Mouse (Mus musculus) urinary bladder, adult 18-20 months (tissue): ENCODE measurements around the gene Gsk3b.
A peak's percentile ranks its signal among the peaks of the same experiment; 100 is the strongest.
"Not testable (repeated sequence)": the region's sequence is repeated elsewhere in the genome, so short reads cannot be mapped to it uniquely, and the experiment has no call there.

Experiments
- DNase-seq, 2 experiments: peaks; one replicate each; pipeline ENCODE4 v3.0.0; 2022; ENCODE audit warnings: low spot score in 2 of 2, mixed read lengths in 2 of 2

Gene Gsk3b

GRCm38 (mm10) chr16:38184657-38185269, 96.0 kb downstream of the Gsk3b start:
- peak; percentile 45 to 67 for DNase-seq

GRCm38 (mm10) chr16:38189952-38190351, 101.2 kb downstream of the Gsk3b start:
- no peak for DNase-seq

GRCm38 (mm10) chr16:38190531-38190930, 101.7 kb downstream of the Gsk3b start:
- no peak for DNase-seq

DNA sequence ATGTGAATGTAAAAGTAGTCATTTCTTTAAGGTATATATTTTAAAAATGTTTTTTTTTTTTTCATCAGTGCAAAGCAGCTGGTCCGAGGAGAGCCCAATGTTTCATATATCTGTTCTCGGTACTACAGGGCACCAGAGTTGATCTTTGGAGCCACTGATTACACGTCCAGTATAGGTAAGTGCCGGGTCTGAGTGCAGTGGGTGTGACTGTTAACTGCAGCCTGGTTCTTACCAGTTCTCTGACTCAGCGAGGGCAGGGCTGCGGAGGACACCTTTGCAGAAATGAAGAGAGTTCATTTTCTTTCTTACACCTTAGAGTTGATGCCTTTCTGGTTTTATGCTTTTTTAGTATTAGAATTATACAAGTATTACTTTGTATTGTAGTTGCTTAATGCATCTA, 102.7 kb downstream of the Gsk3b start:
- DNase-seq, result no peak

- DNase-seq, result no peak
These were observed 103.8 kb downstream of the Gsk3b start for GRCm38 (mm10) chr16:38192640-38193039.

GRCm38 (mm10) chr16:38197299-38197698, 108.5 kb downstream of the Gsk3b start:
- peak in 1 of 2 experiments; percentile 36 for DNase-seq

GRCm38 (mm10) chr16:38205272-38205671, 116.5 kb downstream of the Gsk3b start:
- DNase-seq, result peak in 1 of 2 experiments; percentile 32

DNA sequence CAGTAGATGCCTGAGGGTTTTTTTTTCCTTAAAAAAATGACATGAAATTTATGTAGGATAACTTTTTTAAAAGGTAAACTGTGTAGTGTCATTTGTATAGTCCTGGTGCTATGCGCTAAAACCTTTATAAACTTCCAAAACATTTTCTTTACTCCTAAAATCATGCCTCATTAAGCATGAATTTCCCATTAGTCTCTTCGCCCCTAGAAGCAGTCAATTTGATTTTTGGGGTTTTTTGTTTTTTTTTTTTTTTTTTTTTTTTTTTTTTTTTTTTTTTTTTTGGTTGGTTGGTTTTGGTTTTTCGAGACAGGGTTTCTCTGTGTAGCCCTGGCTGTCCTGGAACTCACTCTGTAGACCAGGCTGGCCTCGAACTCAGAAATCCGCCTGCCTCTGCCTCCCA, 133.7 kb downstream of the Gsk3b start:
- DNase-seq, result not testable (repeated sequence)

GRCm38 (mm10) chr16:38236936-38237585, 148.3 kb downstream of the Gsk3b start:
- DNase-seq, result no peak

- DNase-seq, result no peak
These were observed 150.9 kb downstream of the Gsk3b start for GRCm38 (mm10) chr16:38239729-38240128.

DNA sequence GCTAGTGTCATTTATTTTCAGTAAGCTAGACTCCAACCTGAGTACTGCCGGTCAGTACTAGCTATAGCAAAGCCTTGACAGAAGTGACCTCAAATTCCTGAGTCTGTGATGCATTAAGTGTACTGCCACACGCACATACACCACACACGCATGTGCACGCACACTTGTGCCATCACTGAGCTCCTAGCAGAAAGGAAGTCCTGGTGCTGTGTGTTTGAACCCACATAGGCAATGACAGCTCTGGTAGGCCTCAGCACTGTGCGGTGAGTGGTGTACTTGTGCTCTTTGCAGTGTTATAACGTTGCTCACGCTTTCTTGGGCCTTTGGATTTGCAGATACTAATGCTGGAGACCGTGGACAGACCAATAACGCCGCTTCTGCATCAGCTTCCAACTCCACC, 151.4 kb downstream of the Gsk3b start:
- no peak for DNase-seq

GRCm38 (mm10) chr16:38244111-38244510, 155.3 kb downstream of the Gsk3b start:
- no peak for DNase-seq

GRCm38 (mm10) chr16:38245379-38245778, 156.6 kb downstream of the Gsk3b start:
- no peak for DNase-seq

- DNase-seq, result no peak
These were observed 157.2 kb downstream of the Gsk3b start for GRCm38 (mm10) chr16:38245849-38246585.

- no peak for DNase-seq
These were observed 159.6 kb downstream of the Gsk3b start for GRCm38 (mm10) chr16:38248331-38248961.

- DNase-seq, result no peak
These were observed 161.7 kb downstream of the Gsk3b start for GRCm38 (mm10) chr16:38250467-38250866.

DNA sequence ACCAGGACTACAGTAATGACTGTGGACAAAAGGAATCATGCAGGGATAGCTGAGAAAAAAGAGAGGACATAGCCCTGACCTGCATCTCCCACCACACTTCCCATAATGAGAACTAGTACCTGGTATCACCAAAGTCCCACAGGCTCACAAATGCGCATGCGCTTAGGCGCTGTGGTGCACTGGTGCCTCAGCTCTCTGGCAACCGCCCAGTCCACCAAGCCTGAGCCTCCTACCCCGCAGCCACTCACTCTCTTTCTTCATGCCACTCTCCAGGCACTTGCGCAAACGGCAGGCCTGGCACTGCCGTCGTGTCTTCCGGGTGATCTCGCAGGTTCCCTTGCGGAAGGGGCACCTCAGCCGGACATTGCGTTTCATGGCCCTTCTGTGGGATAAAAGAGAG, 165.2 kb downstream of the Gsk3b start:
- DNase-seq, result no peak

GRCm38 (mm10) chr16:38255107-38255506, 166.3 kb downstream of the Gsk3b start:
- DNase-seq, result no peak

DNA sequence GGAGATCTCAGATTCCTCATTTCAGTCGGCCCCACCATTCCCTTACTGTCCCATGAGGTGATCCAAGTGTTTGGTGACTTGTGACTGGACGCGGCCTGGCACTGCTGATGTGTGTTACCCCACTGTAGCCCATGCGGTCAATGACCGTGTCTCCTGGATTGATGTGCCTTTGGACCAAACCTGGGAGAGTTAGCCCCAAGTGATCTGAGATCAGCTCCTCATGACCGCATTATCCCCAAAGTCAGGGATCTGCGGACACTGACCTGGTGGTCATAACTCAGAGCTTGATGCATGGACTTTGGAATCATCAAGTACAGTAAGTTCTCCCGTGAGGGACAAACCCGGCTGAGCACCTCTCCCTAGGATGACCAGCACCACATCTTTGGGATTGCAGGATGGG, 167.1 kb downstream of the Gsk3b start:
- DNase-seq, result no peak

- no peak for DNase-seq
These were observed 182.8 kb downstream of the Gsk3b start for GRCm38 (mm10) chr16:38271601-38272000.

DNA sequence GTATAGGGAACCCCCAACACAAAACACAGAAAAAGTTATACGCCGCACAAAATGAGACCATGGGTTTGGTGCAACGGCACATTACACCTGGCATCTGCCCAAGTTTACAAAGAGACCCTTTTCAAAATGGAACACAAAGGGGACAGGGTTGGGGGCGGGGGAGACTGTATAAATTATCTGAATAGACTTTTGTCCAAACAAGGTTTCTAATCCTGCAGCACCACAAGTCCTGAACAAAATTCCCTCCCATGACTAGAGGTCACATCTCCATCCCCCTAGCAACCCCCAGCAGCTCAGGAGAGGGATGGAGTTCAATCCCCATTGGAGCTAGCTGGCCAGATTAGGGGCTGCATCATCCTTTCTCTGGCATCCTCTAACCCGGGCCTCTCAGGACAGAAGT, 183.7 kb downstream of the Gsk3b start:
- DNase-seq, result no peak

DNA sequence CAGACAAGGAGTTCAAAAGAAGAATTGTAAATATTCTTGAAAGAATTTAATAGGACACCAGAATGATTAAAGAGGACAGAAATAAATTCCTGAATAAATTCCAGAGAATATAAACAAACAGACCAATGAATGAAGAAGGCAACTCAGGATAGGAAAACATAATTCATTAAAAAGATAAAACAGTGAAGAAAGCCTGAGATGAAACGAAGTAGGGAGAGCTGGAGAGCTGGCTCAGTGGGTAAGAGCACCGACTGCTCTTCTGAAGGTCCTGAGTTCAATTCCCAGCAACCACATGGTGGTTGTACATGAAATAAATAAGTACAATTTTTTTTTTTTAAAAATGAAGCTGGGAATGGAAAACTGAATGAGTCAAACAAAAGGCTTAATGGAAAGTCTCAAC, 185.9 kb downstream of the Gsk3b start:
- DNase-seq, result no peak
